Mouse (Mus musculus) liver, embryonic 15.5 days (tissue): ENCODE measurements around the gene Fam114a2. TPM values are rescaled to one million over a fixed set of nuclear protein-coding genes. Genes with fewer than 3 reads are reported as not detected.
A peak's percentile ranks its signal among the peaks of the same experiment; 100 is the strongest.

Experiments used
- ATAC-seq: fragments of 200-750 bp; cut with Nextera tagmentation; 2 replicates; pipeline ENCODE4 v1.8.0; 2017; ENCODE audit warnings: moderate number of reproducible peaks, mild to moderate bottlenecking, moderate library complexity; ENCODE audit not compliant: insufficient read depth
- H3K27ac ChIP-seq: fragments of 300-500 bp; sonication (generic); replicated peaks from 2 replicates; pipeline ENCODE4 v1.5.1; 2015; ENCODE audit warnings: mild to moderate bottlenecking, inconsistent platforms
- H3K27me3 ChIP-seq: fragments of 300-500 bp; sonication (generic); 2 replicates; pipeline ENCODE4 v1.6.1; 2015; ENCODE audit warnings: mild to moderate bottlenecking, inconsistent platforms
- H3K36me3 ChIP-seq: fragments of 300-500 bp; sonication (generic); replicated peaks from 2 replicates; pipeline ENCODE4 v1.6.1; 2015; ENCODE audit warnings: moderate library complexity, mild to moderate bottlenecking, inconsistent platforms
- H3K4me1 ChIP-seq: fragments of 300-500 bp; sonication (generic); replicated peaks from 2 replicates; pipeline ENCODE4 v1.6.1; 2015; ENCODE audit warnings: inconsistent platforms
- H3K4me2 ChIP-seq: fragments of 300-500 bp; sonication (generic); 2 replicates; pipeline ENCODE4 v1.6.1; 2015; ENCODE audit warnings: moderate library complexity, mild to moderate bottlenecking, inconsistent platforms
- H3K4me3 ChIP-seq: fragments of 300-500 bp; sonication (generic); replicated peaks from 2 replicates; pipeline ENCODE4 v1.5.1; 2015; ENCODE audit warnings: mild to moderate bottlenecking, inconsistent platforms
- H3K9ac ChIP-seq: fragments of 300-500 bp; sonication (generic); 2 replicates; pipeline ENCODE4 v1.6.1; 2015; ENCODE audit warnings: moderate library complexity, mild to moderate bottlenecking, inconsistent platforms
- H3K9me3 ChIP-seq: fragments of 300-500 bp; sonication (generic); replicated peaks from 2 replicates; pipeline ENCODE4 v1.6.1; 2016; ENCODE audit warnings: inconsistent platforms
- WGBS: fragments of 180-500 bp; shearing (Covaris S2); methylation state at CpG from one replicate; pipeline ENCODE4 v1.1.7; 2015; ENCODE audit warnings: mixed read lengths; ENCODE audit not compliant: insufficient replicate concordance; 5-methylcytosine and 5-hydroxymethylcytosine counted together
- polyA plus RNA-seq: library from polyadenylated mRNA; unstranded; fragments of >200 nt; fragmentation: Nextera tagmentation; extraction: Ambion mirVana; gene quantifications from 2 replicates; pipeline ENCODE4 v1.2.1, GENCODE M21; 2015

Gene Fam114a2
- polyA plus RNA-seq, 1 experiment from 2014 or later = 28.9 TPM

- no peak overlapping the region for H3K27ac ChIP-seq
- no peaks in the 10 kb centered on the region for H3K9me3 ChIP-seq
- no peaks in the 10 kb centered on the region for H3K27me3 ChIP-seq
- no peak overlapping the region for H3K9ac ChIP-seq
- H3K4me2 ChIP-seq = peak overlapping the region; percentile 82; the same call in 1 of the 2 replicates
- ATAC-seq = no peak
- H3K36me3 ChIP-seq = peaks cover 27% of the 10 kb centered on the region
- WGBS = 47% methylated on average over 5 of the region's 5 CpGs
- H3K4me1 ChIP-seq = peaks cover 32% of the 10 kb centered on the region
- peak overlapping the region; percentile 95; the same call in 1 of the 2 replicates for H3K4me3 ChIP-seq
Observed at GRCm38 (mm10) chr11:57516946-57517441, 1.4 kb downstream of the Fam114a2 start.

- Histone ChIP-seq H3K4me2 (no peak overlapping the region), H3K9ac (no peak overlapping the region), H3K4me3 (no peak overlapping the region), H3K27ac (no peak overlapping the region), H3K36me3 (peaks cover 34% of the 10 kb centered on the region), H3K9me3 (no peaks in the 10 kb centered on the region), H3K27me3 (no peaks in the 10 kb centered on the region), H3K4me1 (peaks cover 25% of the 10 kb centered on the region)
- no peak for ATAC-seq
- WGBS = 77% methylated on average over 5 of the region's 5 CpGs
Observed at GRCm38 (mm10) chr11:57515218-57515617, 3.2 kb downstream of the Fam114a2 start.

GRCm38 (mm10) chr11:57506899-57507298, 11.5 kb downstream of the Fam114a2 start:
- WGBS = 72% methylated on average over 6 of the region's 6 CpGs
- Histone ChIP-seq H3K4me1 (no peaks in the 10 kb centered on the region), H3K27ac (no peak overlapping the region), H3K36me3 (peaks cover 67% of the 10 kb centered on the region), H3K4me3 (no peak overlapping the region), H3K4me2 (no peak overlapping the region), H3K27me3 (no peaks in the 10 kb centered on the region), H3K9me3 (no peaks in the 10 kb centered on the region), H3K9ac (no peak overlapping the region)
- ATAC-seq = no peak

- no peak overlapping the region for H3K27ac ChIP-seq
- H3K36me3 ChIP-seq = peaks cover 61% of the 10 kb centered on the region
- H3K4me1 ChIP-seq = peaks cover 5% of the 10 kb centered on the region; the same call in 1 of the 2 replicates
- no peak overlapping the region for H3K9ac ChIP-seq
- H3K4me2 ChIP-seq = no peak overlapping the region
- no peaks in the 10 kb centered on the region for H3K27me3 ChIP-seq
- no peaks in the 10 kb centered on the region for H3K9me3 ChIP-seq
- no peak overlapping the region for H3K4me3 ChIP-seq
- ATAC-seq = no peak
- 72% methylated on average over 5 of the region's 5 CpGs for WGBS
Observed at GRCm38 (mm10) chr11:57503155-57503554, 15.3 kb downstream of the Fam114a2 start.

- WGBS = 82% methylated on average over 5 of the region's 5 CpGs
- no peaks in the 10 kb centered on the region for H3K9me3 ChIP-seq
- no peaks in the 10 kb centered on the region for H3K27me3 ChIP-seq
- H3K27ac ChIP-seq = no peak overlapping the region
- no peak overlapping the region for H3K9ac ChIP-seq
- H3K4me1 ChIP-seq = peaks cover 5% of the 10 kb centered on the region; the same call in 1 of the 2 replicates
- no peak overlapping the region for H3K4me3 ChIP-seq
- no peak overlapping the region for H3K4me2 ChIP-seq
- peaks cover 61% of the 10 kb centered on the region for H3K36me3 ChIP-seq
- ATAC-seq = no peak
Observed at GRCm38 (mm10) chr11:57498215-57498614, 20.2 kb downstream of the Fam114a2 start.

- no peak for ATAC-seq
- H3K36me3 ChIP-seq = peaks cover 66% of the 10 kb centered on the region
Observed at GRCm38 (mm10) chr11:57497701-57498100, 20.7 kb downstream of the Fam114a2 start.

DNA sequence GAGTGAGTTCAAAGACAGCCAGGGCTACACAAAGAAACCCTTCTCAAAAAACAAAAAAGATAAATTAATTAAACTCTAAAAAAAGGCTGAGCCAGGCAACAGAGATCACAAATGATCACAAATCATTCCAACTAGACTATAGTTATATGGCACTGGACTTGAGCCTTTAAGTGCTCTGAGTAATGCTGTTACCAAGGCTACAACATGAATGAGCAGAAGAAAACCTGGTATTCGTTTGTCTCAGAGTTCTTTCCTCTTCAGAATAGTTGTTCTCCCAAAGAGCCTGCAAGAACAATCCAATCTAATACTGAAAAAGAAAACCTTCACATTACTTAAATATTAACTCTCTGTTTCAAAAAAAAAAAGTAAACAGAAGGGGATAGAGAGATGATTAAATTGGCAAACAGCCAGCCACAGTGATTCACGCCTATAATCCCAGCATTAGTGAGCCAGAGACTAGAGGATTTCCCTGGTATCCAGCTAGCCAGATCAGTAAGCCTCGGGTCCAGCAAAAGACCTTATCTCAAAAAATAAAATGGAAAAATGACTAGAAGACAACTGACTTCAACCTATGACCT, 21.9 kb downstream of the Fam114a2 start:
- 64% methylated on average over 3 of the region's 3 CpGs for WGBS
- Histone ChIP-seq H3K4me2 (no peak overlapping the region), H3K9me3 (no peaks in the 10 kb centered on the region), H3K27ac (no peak overlapping the region), H3K36me3 (peaks cover 75% of the 10 kb centered on the region), H3K27me3 (no peaks in the 10 kb centered on the region), H3K4me3 (no peak overlapping the region), H3K9ac (no peak overlapping the region), H3K4me1 (peaks cover 2% of the 10 kb centered on the region; the same call in 1 of the 2 replicates)
- ATAC-seq = no peak

More at GRCm38 (mm10) chr11:57497701-57498100, 20.7 kb downstream of the Fam114a2 start:
- 71% methylated on average over 3 of the region's 3 CpGs for WGBS
- H3K27ac ChIP-seq = no peak overlapping the region
- H3K9ac ChIP-seq = no peak overlapping the region
- no peak overlapping the region for H3K4me3 ChIP-seq
- H3K4me1 ChIP-seq = peaks cover 5% of the 10 kb centered on the region; the same call in 1 of the 2 replicates
- no peak overlapping the region for H3K4me2 ChIP-seq
- H3K9me3 ChIP-seq = no peaks in the 10 kb centered on the region
- no peaks in the 10 kb centered on the region for H3K27me3 ChIP-seq

GRCm38 (mm10) chr11:57488436-57488835, 30.0 kb downstream of the Fam114a2 start:
- no peak overlapping the region for H3K4me3 ChIP-seq
- no peaks in the 10 kb centered on the region for H3K27me3 ChIP-seq
- ATAC-seq = no peak
- H3K36me3 ChIP-seq = peaks cover 75% of the 10 kb centered on the region
- WGBS = 80% methylated on average over 5 of the region's 5 CpGs
- H3K9ac ChIP-seq = no peak overlapping the region
- no peak overlapping the region for H3K27ac ChIP-seq
- H3K4me2 ChIP-seq = no peak overlapping the region
- H3K4me1 ChIP-seq = no peaks in the 10 kb centered on the region
- H3K9me3 ChIP-seq = no peaks in the 10 kb centered on the region

DNA sequence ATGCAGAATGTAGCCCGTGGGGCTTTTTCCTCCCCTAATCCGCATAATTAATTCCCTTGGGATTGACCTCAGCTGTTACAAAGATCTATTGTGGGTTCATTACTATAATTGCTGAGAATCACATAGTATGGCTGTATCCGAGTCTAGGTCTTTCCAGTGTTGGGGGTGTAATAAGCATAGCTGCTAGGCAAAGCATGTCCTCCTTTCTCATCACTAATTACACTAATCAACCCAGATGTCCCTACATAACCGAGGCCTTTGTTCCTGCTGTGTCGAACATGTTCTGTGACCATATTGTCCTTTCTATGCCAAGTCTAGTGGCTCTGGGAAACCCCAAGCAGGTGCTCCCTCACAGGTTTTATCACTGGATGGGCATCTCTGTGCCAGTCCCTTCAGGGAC, 40.3 kb downstream of the Fam114a2 start:
- Histone ChIP-seq H3K27me3 (no peaks in the 10 kb centered on the region), H3K36me3 (peaks cover 7% of the 10 kb centered on the region), H3K4me3 (no peak overlapping the region), H3K4me1 (no peaks in the 10 kb centered on the region), H3K9ac (no peak overlapping the region), H3K9me3 (no peaks in the 10 kb centered on the region), H3K27ac (no peak overlapping the region), H3K4me2 (no peak overlapping the region)
- no peak for ATAC-seq
- 76% methylated on average over 5 of the region's 5 CpGs for WGBS

DNA sequence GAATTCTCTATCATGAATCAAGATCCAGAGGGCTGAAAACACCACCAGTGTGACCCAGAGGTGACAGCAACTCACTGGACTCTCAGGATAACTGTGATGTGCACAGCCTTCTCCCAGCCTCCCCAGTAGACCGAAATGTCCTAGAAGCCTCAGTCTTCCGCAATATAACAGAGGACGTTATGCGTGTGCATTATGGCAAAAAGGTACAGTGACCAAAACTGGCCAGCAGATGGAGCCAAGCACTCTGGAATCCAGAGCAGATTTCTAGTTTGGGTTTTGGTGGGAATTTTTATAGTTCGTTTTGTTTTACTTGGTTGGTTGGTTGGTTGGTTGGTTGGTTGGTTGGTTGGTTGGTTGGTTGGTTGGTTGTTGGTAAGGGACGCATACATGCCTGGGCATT, 43.3 kb downstream of the Fam114a2 start:
- WGBS = 32% methylated on average over 6 of the region's 6 CpGs
- Histone ChIP-seq H3K36me3 (no peaks in the 10 kb centered on the region), H3K4me3 (no peak overlapping the region), H3K27ac (no peak overlapping the region), H3K27me3 (no peaks in the 10 kb centered on the region), H3K9ac (no peak overlapping the region), H3K4me1 (no peaks in the 10 kb centered on the region), H3K4me2 (no peak overlapping the region), H3K9me3 (no peaks in the 10 kb centered on the region)
- ATAC-seq = no peak

DNA sequence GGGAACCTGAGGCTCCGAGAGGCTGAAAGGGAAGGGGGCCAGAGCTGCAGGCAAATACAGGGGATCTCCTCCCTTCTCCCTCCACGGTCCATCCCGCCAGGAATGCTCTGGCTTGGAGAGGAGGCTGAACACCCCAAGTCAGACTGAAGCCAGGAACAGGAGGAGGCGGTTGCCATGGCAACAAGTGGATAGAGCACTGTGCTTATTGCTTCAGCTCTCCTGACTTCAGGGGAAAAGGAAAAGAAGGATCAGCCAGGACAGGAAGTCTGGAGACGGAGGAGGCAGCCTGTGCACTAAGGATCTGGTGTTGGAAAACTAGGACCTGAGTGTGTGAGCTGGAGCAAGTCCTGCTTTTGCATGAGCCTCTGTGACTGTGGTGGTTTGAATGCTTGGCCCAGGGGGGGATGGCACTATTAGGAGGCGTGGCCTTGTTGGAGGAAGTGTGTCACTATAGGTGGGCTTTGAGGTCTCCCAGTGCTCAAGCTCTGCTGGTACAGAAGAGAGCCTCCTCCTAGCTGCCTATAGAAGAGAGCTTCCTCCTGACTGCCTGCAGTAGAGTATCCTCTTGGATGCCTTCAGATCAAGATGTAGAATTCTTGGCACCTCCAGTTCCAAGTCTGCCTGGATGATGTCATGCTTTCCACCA, 44.0 kb downstream of the Fam114a2 start:
- WGBS = 59% methylated on average over 6 of the region's 6 CpGs
- no peak overlapping the region for H3K4me3 ChIP-seq
- H3K27ac ChIP-seq = no peak overlapping the region
- H3K9me3 ChIP-seq = no peaks in the 10 kb centered on the region
- no peaks in the 10 kb centered on the region for H3K36me3 ChIP-seq
- H3K27me3 ChIP-seq = no peaks in the 10 kb centered on the region
- no peak overlapping the region for H3K4me2 ChIP-seq
- H3K9ac ChIP-seq = no peak overlapping the region
- no peaks in the 10 kb centered on the region for H3K4me1 ChIP-seq
- ATAC-seq = no peak
